Mouse (Mus musculus): ENCODE measurements at regions not wholly inside any gene's neighbourhood (a gene's known extent, or its start where the extent isn't known, plus 50 kb on each side); places are given as distances from the start of the nearest gene placed in this dataset.

DNA sequence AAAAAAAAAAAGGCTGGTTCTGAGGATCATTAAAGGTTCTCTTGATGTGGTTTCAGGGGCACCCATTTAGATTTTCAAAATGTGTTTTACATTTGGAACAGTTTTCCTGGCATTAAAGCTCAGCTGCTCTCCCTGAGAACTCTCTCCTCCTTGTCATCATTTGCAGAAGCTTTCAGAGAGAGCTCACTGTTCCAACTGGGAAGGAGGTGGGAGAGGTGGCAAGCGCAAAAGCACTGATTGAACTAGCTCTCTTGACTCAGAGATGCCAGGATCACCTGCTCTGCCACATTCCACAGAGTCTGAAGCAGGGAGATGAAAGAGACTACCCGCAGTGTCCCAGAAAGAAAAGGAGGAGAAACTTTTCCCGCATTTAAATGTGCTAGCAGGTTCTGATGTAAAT lies 220.5 kb upstream of the Gbe1 start:
- peak in 1 of 2 experiments; percentile 58 for DNase-seq (ENCODE audit: low spot score in 2 of 2)

DNA sequence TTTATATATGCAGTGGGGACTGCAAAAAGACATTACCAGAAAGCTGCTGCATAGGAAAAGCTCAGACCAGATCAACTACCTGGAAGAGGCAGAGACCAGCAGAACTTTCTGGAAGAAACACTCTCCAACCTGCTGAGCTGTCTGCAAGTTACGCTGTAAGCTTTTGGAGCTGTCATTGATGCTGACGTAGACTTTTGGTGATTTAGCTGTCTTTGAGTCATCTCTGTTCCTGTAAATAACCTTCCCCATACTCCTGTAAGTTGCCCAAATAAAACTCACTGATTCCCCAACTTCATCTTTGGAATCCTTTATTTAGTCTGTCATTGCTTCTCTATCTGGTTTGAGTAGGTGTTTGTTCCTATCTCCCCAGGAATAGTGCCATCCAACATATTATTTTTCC lies 218.5 kb upstream of the Gbe1 start:
- no peak for DNase-seq (ENCODE audit: low spot score in 2 of 2)

DNA sequence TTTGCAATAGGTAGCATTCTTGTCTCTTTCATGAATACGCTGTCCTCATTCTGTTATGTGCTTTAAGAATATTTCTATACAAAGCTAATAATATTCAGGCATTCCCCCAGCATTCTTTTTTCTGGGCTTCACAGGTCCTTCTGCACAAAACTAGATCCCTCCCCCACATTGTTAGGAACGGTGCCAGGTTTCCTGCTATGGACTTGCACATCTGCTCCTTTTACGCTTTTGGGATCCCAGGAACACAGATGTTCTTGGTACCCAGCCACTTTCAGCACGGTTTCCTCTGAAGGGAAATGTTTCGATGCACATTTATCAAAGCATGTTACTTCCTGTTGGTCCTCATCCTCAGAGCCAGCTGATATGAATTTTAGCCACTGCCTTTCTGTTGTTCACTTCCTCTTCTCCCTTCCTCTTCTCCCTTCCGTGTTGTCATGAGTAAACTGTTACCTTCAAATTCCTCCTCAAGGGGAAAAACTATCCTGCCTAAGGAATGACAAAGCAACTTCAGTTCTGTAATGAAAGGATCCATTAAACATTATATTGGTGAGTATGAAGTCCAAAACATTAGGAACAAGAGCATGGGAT lies 209.9 kb upstream of the Gbe1 start:
- no peak for DNase-seq (ENCODE audit: low spot score in 2 of 2)

DNA sequence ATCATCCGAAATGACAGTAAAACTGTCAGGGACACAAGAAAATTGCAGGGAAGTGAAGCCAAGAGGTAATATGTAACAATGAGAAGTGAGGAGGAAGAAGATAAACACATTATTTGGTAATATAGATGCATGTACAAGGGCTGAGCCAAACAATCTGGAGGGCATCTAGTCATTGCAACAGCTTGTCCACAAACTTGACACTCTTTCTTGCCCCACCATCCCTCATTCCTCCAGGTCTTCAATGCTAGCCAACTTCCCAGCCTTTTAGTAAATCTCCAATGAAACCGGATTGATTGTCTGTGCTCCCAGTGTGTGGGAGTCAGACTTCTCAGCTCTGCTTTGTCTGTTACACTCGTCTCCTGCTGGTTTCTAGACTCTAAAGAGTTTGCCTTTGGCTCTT lies 172.3 kb upstream of the Gbe1 start:
- no peak for DNase-seq (ENCODE audit: low spot score in 2 of 2)

DNA sequence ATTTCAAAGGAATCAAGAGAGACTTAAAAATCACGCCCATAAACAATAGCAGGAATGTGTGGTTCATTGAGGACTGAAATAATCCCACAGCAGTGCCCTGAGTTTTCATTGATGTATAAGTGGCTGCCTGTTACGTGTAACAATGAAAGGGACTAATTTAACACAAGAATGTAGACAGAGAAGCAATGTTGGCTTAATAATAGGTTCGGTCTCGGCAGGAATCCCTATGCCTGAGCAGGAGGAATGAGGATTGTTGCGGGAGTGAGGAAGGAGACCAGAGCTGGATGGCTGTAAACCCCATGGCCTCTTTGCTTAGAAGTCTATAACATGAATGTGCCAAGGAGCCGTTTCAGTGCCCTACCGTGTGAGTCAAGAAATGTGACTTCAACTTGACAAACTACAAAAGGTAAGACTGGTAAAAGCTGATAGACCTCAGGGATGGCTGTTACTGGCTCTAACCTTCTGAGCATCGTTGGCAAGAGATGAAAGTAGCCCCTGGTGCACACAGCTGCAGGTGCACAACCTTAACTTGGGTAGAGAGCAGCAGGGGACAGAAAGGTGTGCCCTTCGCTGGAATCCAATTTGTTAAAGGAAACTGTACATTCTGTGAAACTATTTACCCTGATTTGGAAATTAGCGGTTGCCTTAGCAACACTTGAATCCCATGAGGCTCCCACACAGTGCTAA lies 165.9 kb upstream of the Gbe1 start:
- DNase-seq (ENCODE audit: low spot score in 2 of 2) = no peak

DNA sequence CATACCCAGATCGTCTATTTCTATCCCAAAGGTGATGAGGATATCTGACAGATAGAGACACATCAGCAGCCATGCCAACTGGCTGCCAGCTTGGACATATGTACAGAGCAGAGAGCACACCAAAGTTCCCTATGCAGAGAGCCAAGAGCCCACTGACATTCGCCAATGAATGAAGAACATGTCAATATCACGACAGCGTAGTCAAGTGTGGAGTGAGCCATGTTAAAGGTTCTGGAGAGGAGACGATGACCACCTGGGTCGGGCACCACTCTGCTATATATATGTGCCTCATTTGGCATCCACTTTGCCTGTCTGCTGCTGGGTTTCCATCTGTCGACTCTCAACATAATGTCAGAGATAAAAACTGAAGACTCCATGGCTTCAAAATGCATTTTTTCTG lies 159.2 kb upstream of the Gbe1 start:
- no peak for DNase-seq (ENCODE audit: low spot score in 2 of 2)

DNA sequence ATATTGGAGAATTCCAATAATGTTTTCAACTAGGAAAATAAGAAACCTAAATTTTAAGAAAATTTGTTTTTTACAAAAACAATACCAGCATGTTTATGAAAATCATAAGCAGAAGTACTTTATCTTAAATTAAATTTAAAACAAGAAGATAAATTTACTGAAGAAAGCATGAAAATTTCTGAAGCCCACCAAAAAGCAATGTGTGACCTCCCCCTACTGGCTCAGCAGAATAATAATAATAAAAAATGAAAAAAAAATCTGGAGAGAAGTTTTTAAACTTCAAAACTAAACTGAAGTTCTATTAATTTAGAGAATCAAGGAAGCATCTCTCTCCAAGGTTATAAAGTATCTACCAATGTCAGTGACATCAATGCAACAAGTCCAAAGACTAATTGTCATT lies 153.2 kb upstream of the Gbe1 start:
- DNase-seq (ENCODE audit: low spot score in 2 of 2) = no peak

DNA sequence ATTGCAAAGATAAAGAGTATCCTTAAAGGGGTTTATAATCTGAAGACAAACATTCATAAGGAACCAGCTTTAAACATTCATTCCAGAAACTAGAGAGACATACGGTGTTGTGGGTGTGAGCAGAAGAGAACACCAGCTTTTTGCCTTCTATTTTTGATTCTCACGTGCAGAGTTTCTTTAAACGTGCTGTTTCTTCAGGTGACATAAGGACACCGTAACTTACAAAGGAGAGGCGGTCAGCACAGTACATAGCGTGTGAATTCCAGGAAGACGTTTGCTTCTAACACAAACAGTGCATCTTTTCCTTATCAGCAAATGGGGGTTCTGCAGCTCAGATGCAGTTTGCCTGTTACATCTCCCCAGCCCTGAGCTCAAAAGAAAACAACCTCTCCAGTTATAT lies 138.6 kb upstream of the Gbe1 start:
- DNase-seq (ENCODE audit: low spot score in 2 of 2) = peak in 1 of 2 experiments; percentile 25

DNA sequence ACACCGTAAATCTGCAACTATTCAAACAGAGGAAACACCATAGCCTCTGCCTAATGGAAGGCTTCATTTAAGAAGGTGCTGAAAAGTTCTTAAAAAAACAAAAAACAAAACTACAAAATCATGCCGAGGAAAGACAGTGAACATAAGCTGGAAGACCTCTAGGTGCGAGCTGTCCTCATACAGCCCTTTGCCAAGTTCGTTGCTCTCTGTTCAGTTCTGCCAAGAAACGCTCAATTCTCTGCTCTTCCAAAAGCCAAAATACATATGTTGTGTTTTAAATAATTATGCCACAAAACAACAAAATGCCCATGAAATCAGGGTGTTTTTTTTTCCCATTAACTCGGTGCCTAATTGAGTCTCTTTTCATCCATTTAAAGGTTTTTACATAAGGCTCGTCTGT lies 134.8 kb upstream of the Gbe1 start:
- no peak for DNase-seq (ENCODE audit: low spot score in 2 of 2)

DNA sequence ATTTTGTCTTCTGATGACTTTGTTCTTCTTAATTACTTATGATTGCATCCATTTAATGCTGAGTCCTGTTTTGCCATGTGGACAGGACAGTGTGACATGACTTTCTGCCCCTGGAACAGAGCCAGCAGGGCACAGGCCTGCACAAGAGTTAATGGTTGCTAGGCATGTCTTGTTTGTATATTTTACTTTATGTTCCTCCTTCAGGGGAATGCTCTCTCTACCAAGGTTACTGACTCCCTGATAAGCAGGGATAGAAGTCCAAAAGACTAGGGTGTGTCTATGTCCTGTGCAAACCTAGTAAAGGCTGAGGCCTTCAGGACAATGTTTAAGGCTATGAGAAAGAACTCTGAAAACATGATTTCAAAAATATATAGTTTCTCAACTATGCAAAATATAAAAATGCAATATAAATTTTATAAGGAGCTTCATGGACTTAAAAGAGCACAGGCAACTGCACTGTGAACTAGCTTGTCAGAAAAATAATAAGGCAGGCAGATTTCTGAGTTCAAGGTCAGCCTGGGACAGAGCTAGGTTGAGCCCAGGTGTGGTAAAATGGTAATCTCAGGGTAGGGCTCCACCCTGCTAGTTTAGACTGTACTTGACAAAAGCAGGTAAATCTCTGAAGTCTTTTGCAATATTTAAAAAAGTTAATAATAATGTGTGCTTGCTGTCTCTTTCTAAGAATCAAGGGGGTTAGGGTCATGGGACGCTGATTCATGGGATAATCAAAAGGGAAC lies 99.7 kb upstream of the Gbe1 start:
- DNase-seq (ENCODE audit: low spot score in 2 of 2) = no peak

DNA sequence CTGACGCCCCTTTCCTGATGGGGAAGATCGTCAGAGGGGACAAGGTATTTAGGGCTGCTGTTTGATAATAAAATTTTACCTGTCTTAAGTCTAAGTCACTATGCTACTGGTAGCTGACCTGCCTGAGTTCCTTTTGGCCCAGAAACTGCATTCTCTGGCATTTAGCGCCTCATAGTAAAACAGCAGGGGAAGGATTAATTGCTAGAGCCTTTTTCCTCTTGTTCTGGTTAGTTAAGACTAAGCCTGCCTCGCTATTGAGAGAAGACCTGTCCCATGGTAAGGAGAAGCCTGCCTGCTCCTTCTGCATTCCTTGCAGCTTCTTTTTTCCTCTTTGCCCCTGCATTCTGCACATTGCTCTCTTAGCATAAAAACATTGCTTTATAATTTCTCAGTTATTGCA lies 98.9 kb upstream of the Gbe1 start:
- DNase-seq (ENCODE audit: low spot score in 2 of 2) = no peak

DNA sequence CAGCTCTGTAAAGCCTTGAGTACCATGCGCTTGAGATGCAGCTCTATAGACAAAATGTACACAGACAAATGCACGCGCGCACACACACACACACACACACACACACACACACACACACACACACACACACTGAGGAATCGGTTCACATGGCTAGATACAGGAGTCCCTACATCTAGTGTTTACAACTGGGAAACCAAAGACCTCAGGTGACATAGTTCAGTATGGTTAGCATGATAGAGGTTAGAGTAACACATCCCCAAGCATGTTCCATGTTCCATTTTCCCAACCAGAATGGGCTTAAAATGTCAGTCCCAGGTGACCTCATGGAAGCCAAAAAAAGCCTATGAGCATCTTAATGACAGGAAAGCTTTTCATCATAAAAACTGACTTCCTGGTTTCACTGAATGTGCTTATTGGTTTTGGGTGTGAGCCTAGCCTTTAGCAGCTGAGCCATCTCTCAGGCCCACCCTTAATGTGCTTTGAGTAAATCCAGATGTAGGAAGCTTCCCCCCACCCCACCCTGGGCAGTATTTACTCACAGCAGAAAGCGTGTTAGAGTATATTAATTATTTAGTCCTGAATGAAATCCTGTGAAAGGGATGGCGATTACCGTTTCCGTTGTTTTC lies 86.0 kb upstream of the Gbe1 start:
- no peak for DNase-seq (ENCODE audit: low spot score in 2 of 2)

DNA sequence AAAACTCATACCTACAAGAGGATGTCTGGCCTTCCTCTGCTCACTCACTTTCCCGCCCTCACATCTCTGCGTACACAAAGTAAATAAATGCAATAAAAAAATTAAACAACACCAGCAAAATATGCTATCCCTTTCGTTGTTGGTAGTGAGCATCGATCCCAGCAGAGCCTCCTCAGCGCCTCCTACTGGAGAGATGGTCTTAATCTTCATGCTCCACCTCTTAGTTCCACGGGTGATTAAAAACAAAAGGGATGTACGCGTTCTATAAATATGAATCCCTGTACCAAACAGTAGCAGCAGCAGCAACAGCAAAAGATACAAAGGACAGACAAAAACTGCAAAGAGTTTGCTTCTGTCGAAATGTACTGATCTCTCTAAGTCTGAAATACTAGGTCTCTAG lies 81.0 kb upstream of the Gbe1 start:
- no peak for DNase-seq (ENCODE audit: low spot score in 2 of 2)

DNA sequence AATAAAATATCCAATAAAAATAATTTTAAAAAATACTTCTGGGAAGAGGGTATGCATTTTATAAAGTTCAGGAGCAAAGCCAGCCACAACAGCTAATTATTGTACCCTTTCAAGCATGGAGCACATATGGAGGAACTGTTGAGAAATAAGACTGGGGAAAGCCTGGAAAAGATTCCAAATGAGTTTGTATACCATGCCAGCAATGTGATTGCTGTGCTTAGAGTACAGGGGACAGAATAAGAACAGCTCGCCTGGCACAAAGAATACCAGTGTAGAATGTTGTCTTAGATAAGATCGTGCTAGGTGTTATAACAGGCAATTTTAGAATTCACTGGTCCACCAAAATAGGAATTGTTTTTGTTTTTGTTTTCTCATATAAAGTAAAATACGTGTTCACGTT lies 78.6 kb upstream of the Gbe1 start:
- no peak for DNase-seq (ENCODE audit: low spot score in 2 of 2)

DNA sequence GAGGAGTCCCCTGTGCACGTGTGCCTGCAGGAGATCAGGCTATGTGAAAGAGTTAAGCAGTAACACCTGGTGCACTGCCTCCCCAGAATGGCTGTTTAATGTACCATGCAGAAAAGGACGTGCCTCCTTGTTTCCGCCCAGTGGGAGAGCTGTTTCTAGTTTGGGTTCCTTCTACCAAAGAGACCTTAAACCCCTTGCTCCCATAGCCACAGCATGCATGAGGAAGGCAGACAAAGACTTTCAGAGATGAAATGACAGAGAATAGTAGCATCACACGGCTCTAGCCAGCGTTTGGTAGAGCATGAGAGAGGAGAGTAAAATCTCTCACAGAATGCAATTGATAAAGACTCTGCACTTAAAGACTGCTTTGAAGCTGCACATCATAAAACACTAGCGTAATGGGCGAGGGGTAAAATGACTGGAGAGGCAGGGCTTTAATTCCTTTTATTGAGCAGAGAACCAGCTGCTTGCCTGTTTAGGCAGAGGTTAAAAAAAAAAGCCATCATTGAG lies 74.3 kb upstream of the Gbe1 start:
- DNase-seq (ENCODE audit: low spot score in 2 of 2) = no peak

DNA sequence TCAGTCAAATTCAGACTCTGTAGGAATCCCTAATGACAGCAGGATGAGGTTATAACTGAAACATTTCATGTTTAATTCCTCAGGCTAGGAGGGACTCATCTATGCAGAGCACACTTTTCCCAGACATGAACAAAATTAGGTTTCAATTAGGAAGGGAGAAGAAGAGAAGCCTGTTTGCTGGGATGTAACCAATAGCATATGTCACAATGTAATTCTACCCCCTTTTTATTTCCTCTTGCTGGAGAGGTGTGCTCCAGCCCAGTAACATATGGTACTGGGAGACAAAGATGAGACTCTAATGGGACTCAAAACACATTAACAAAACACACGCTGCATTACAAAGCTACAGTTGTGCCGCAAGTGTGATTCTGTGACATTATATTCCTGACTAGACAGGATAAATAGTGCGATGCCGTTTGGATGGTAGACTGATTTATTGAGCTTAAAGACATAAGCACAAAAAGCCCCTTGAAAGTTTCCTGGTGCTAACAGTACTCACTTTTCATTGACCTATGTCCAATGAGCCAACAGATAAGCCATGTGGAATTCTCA lies 69.5 kb upstream of the Gbe1 start:
- no peak for DNase-seq (ENCODE audit: low spot score in 2 of 2)

DNA sequence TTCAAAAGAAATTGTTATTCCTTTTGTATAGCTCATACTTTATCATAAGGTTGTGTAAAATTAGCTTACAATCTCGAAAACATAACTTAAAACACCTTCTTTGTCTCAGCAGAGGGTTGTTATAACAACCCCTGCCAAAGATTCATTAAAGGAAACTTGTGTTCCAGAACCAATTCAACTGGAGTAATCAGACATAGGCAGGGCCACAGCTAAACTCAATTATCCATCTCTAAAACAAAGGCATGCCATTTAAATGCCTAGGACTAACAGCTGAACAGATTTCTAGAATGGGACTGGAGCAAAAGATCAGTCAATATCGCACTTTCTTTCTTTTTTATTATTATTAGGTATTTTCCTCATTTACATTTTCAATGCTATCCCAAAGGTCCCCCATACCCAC lies 68.8 kb upstream of the Gbe1 start:
- DNase-seq (ENCODE audit: low spot score in 2 of 2) = no peak

DNA sequence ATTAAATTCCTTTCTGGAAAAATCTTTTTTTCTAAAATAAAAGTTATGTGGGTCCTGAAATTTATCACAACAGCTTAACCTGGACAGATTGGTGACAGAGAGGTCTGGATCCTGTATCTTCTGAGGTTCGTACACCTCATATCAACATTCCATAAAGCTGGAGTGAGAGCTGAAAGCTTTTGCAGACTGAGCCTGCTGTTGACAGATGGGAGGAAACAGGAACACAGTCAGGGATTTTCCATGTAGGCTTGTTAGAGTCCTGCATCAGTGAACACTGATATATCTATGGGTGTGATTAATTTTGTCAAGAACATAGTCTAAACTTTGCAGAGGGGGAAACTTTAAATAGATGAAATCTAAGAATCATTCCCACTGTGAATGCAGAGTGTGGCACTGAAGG lies 54.4 kb upstream of the Gbe1 start:
- no peak for DNase-seq (ENCODE audit: low spot score in 2 of 2)

DNA sequence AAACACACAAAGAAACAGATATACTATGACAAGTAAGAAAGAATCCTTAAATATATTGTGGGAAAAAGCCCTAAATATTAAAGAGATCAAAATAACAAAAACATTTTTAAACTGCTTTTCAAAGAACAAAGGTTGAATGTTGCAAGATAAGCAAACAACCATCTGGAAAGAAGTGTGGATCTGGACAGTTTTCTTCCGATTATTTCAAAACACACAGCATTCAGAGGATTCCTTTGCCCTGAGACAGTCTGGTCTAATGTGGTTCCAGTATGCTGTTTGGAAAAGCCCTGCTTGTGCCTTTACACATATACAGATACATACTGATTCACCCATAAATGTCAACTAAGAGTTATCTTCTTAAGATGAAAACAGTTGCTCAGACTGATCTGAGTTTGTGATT lies 53.6 kb upstream of the Gbe1 start:
- no peak for DNase-seq (ENCODE audit: low spot score in 2 of 2)

Data from left cerebral cortex, adult 8-10 months (tissue).